Mouse (Mus musculus) heart, adult 2 months (tissue): Measurements from ENCODE around the gene Rin3. TPM values are rescaled to one million over a fixed set of nuclear protein-coding genes. Genes with fewer than 3 reads are reported as not detected.
A peak's percentile ranks its signal among the peaks of the same experiment; 100 is the strongest.

ENCODE experiments used
- DNase-seq, 2 experiments: peaks; one replicate each; pipeline ENCODE4 v3.0.0; 2021
- H3K27ac ChIP-seq: fragments of 200-600 bp; 2 replicates; pipeline ENCODE4 v1.8.1; 2022
- H3K27me3 ChIP-seq: fragments of 200-500 bp; 2 replicates; pipeline ENCODE4 v1.6.1; 2012; ENCODE audit warnings: mild to moderate bottlenecking, low read length, inconsistent platforms, mixed read lengths; ENCODE audit not compliant: control insufficient read depth, insufficient read depth
- H3K36me3 ChIP-seq: fragments of 200-500 bp; 2 replicates; pipeline ENCODE4 v1.6.1; 2012; ENCODE audit warnings: low read length, inconsistent platforms; ENCODE audit not compliant: control insufficient read depth, insufficient read depth
- H3K4me1 ChIP-seq: fragments of 200-500 bp; 2 replicates; pipeline ENCODE4 v1.6.1; 2011; ENCODE audit warnings: low read length; ENCODE audit not compliant: control insufficient read depth, insufficient read depth
- H3K4me3 ChIP-seq: fragments of 200-600 bp; 2 replicates; pipeline ENCODE4 v1.8.1; 2022
- H3K79me2 ChIP-seq: fragments of 200-500 bp; replicated peaks from 2 replicates; pipeline ENCODE4 v1.6.1; 2012; ENCODE audit warnings: mild to moderate bottlenecking, inconsistent platforms, low read length, moderate library complexity, mixed read lengths; ENCODE audit not compliant: control insufficient read depth, insufficient read depth
- H3K9ac ChIP-seq: fragments of 200-500 bp; 2 replicates; pipeline ENCODE4 v1.6.1; 2012; ENCODE audit warnings: low read depth, mild to moderate bottlenecking, control low read depth, inconsistent platforms, low read length, mixed read lengths
- CTCF ChIP-seq: fragments of 200-600 bp; IDR thresholded peaks from 2 replicates; pipeline ENCODE4 v1.8.1; 2022; ENCODE audit warnings: antibody characterized with exemption, mild to moderate bottlenecking, moderate library complexity
- EP300 ChIP-seq: fragments of 200-500 bp; IDR thresholded peaks from 2 replicates; pipeline ENCODE4 v1.6.1; 2011; ENCODE audit warnings: low read depth, low read length, control low read depth; ENCODE audit not compliant: insufficient read depth
- POLR2A ChIP-seq: fragments of 200-500 bp; IDR thresholded peaks from 2 replicates; pipeline ENCODE4 v1.6.1; 2011; ENCODE audit warnings: mild to moderate bottlenecking, low read depth, low read length, control low read depth; ENCODE audit not compliant: insufficient read depth
- WGBS: fragments of 180-500 bp; shearing (Covaris S2); methylation state at CpG from one replicate; pipeline ENCODE4 v1.1.7; 2018; 5-methylcytosine and 5-hydroxymethylcytosine counted together
- intact Hi-C: fragments of 180-260 bp; cut with DNase I; formaldehyde crosslinking; loops from one replicate; pipeline ENCODE4 v1.15.1; 2025
- polyA plus RNA-seq: library from polyadenylated mRNA; depleted of rRNA; stranded (reverse); fragments of >200 nt; gene quantifications from 2 replicates; pipeline ENCODE4 v1.2.3, GENCODE M21; 2012
- total RNA-seq, 2 experiments: library from RNA; stranded (reverse); gene quantifications; 2 replicates each; pipeline ENCODE4 v1.2.3; 2021

Rin3 gene
- total and polyA plus RNA-seq, 3 experiments = 10.3 to 25.3 (median 14.7) TPM

- Histone ChIP-seq H3K79me2 (peaks cover 8% of the 10 kb centered on the region; the same call in 1 of the 2 replicates), H3K27me3 (no peaks in the 10 kb centered on the region), H3K4me1 (peaks cover 36% of the 10 kb centered on the region), H3K36me3 (no peaks in the 10 kb centered on the region; the same call in 1 of the 2 replicates), H3K4me3 (no peak overlapping the region), H3K27ac (no peak overlapping the region), H3K9ac (no peak overlapping the region)
- DNase-seq = no peak
- intact Hi-C loops = no loop called here
- TF ChIP-seq CTCF (no peak), EP300 (no peak), POLR2A (no peak)
- 55% methylated on average over 7 of the region's 7 CpGs for WGBS
Observed at GRCm38 (mm10) chr12:102292501-102293215, 9.8 kb downstream of the Rin3 start.

- H3K4me1 ChIP-seq = peaks cover 35% of the 10 kb centered on the region
- peak overlapping the region; percentile 12; the same call in 1 of the 2 replicates for H3K27ac ChIP-seq
- TF ChIP-seq EP300 (no peak), CTCF (no peak), POLR2A (no peak)
Observed at GRCm38 (mm10) chr12:102294634-102295033, 11.8 kb downstream of the Rin3 start.

GRCm38 (mm10) chr12:102295230-102295629, 12.4 kb downstream of the Rin3 start:
- H3K27me3 ChIP-seq = no peaks in the 10 kb centered on the region
- TF ChIP-seq POLR2A (no peak), CTCF (no peak), EP300 (no peak)
- WGBS = 47% methylated on average over 7 of the region's 7 CpGs
- peaks cover 8% of the 10 kb centered on the region; the same call in 1 of the 2 replicates for H3K79me2 ChIP-seq
- no peak for DNase-seq
- H3K27ac ChIP-seq = no peak overlapping the region
- intact Hi-C loops = no loop called here
- no peak overlapping the region for H3K9ac ChIP-seq
- H3K36me3 ChIP-seq = no peaks in the 10 kb centered on the region
- H3K4me3 ChIP-seq = no peak overlapping the region
- H3K4me1 ChIP-seq = peaks cover 34% of the 10 kb centered on the region

More at GRCm38 (mm10) chr12:102294634-102295033, 11.8 kb downstream of the Rin3 start:
- WGBS = 66% methylated on average over 5 of the region's 5 CpGs
- Histone ChIP-seq H3K27me3 (no peaks in the 10 kb centered on the region), H3K79me2 (peaks cover 8% of the 10 kb centered on the region; the same call in 1 of the 2 replicates), H3K4me3 (no peak overlapping the region), H3K36me3 (no peaks in the 10 kb centered on the region), H3K9ac (no peak overlapping the region)
- DNase-seq = no peak
- intact Hi-C loops = no loop called here

GRCm38 (mm10) chr12:102295662-102296061, 12.8 kb downstream of the Rin3 start:
- DNase-seq = no peak
- Histone ChIP-seq H3K36me3 (no peaks in the 10 kb centered on the region), H3K27me3 (no peaks in the 10 kb centered on the region), H3K9ac (no peak overlapping the region), H3K4me1 (peaks cover 32% of the 10 kb centered on the region), H3K79me2 (peaks cover 8% of the 10 kb centered on the region; the same call in 1 of the 2 replicates), H3K4me3 (no peak overlapping the region), H3K27ac (no peak overlapping the region)
- 82% methylated on average over 8 of the region's 8 CpGs for WGBS
- intact Hi-C loops = no loop called here
- TF ChIP-seq EP300 (no peak), POLR2A (no peak), CTCF (no peak)

GRCm38 (mm10) chr12:102296361-102296760, 13.5 kb downstream of the Rin3 start:
- DNase-seq = no peak
- H3K27me3 ChIP-seq = no peaks in the 10 kb centered on the region
- WGBS = 94% methylated on average over 1 of the region's 1 CpGs
- TF ChIP-seq CTCF (no peak), EP300 (no peak), POLR2A (no peak)
- H3K4me1 ChIP-seq = peaks cover 32% of the 10 kb centered on the region
- intact Hi-C loops = no loop called here
- peaks cover 8% of the 10 kb centered on the region; the same call in 1 of the 2 replicates for H3K79me2 ChIP-seq
- H3K27ac ChIP-seq = no peak overlapping the region
- H3K36me3 ChIP-seq = no peaks in the 10 kb centered on the region
- no peak overlapping the region for H3K4me3 ChIP-seq
- H3K9ac ChIP-seq = no peak overlapping the region

GRCm38 (mm10) chr12:102296967-102297366, 14.1 kb downstream of the Rin3 start:
- Histone ChIP-seq H3K9ac (no peak overlapping the region), H3K36me3 (no peaks in the 10 kb centered on the region), H3K4me3 (no peak overlapping the region), H3K4me1 (peaks cover 34% of the 10 kb centered on the region), H3K79me2 (peaks cover 8% of the 10 kb centered on the region; the same call in 1 of the 2 replicates), H3K27ac (no peak overlapping the region), H3K27me3 (no peaks in the 10 kb centered on the region)
- intact Hi-C loops = no loop called here
- DNase-seq = no peak
- WGBS = 68% methylated on average over 4 of the region's 4 CpGs
- TF ChIP-seq EP300 (no peak), POLR2A (no peak), CTCF (no peak)
